ENCODE assay signal across 8 mouse cellular contexts in the genomic region with DNA sequence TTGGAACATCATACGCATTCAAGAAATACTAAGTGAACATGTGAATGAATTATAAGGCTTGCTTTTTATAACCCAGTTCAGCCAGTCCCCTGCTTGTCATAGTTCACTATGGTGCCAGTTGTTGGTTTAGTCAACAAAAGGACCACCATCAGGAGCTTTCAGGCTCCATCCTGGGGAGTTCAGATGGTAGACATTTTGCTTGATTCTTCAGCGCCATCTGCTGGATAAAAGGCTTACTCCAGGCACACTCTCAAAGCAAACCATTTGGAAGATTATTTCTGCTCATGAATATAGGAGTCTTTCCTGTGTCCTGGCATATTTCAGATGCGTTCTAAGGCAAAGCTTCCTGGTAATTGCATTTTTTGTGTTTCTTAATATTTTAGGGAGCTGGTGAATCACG.
DNase-seq lines count a peak whose midpoint lies in the region; ATAC-seq and TF ChIP-seq lines count a peak whose summit lies in the region.

No protein-coding gene starts in this region.

- no peak; the same call in 1 of the 2 replicates for ATAC-seq in liver, embryonic 11.5 days (replicated peaks; ENCODE audit: low FRiP score)
- peak; percentile 83 for ATAC-seq in forebrain, postnatal 0 days
- ATAC-seq in intestine, embryonic 16.5 days = peak; percentile 71; the same call in 1 of the 2 replicates
- ATAC-seq in midbrain, embryonic 14.5 days (ENCODE audit: low FRiP score, low TSS enrichment) = peak; percentile 63; the same call in 1 of the 2 replicates

- peak; percentile 51 for DNase-seq in liver
- no peak for DNase-seq in liver, embryonic 11.5 days (ENCODE audit: low spot score)
- DNase-seq in cerebellum, adult 18-20 months = peak; percentile 72 to 85
- DNase-seq in forebrain, postnatal 0 days = peak; percentile 91
- peak; percentile 46 to 55 for DNase-seq in left cerebral cortex, adult 8-10 months (ENCODE audit: low spot score in 2 of 2)
- peak; percentile 91 for DNase-seq in midbrain, embryonic 14.5 days
- DNase-seq in spleen, postnatal 4 days (ENCODE audit: low spot score in 2 of 2) = peak; percentile 51 to 77

- no peak overlapping the region for H3K4me3 ChIP-seq in liver, embryonic 11.5 days (ENCODE audit: low read depth, low read length)
- H3K4me3 ChIP-seq in forebrain, postnatal 0 days (ENCODE audit: low read depth, low read length) = no peak overlapping the region
- H3K4me3 ChIP-seq in intestine, embryonic 16.5 days (ENCODE audit: low read length) = no peak overlapping the region
- no peak overlapping the region for H3K4me3 ChIP-seq in midbrain, embryonic 14.5 days (replicated peaks; ENCODE audit: low read depth, low read length)

- TF ChIP-seq CTCF in forebrain, postnatal 0 days (IDR thresholded peaks at IDR 0.05; ENCODE audit: low read depth) = peak; percentile 90

- no peaks in the 10 kb centered on the region for H3K27me3 ChIP-seq in liver, embryonic 11.5 days (replicated peaks; ENCODE audit: control insufficient read depth, insufficient read depth, low read length)
- no peaks in the 10 kb centered on the region for H3K27me3 ChIP-seq in forebrain, postnatal 0 days (ENCODE audit: insufficient read depth, low read length)
- no peaks in the 10 kb centered on the region for H3K27me3 ChIP-seq in intestine, embryonic 16.5 days (replicated peaks; ENCODE audit: control insufficient read depth, insufficient read depth, low read length)
- H3K27me3 ChIP-seq in midbrain, embryonic 14.5 days (ENCODE audit: control insufficient read depth, insufficient read depth, low read length) = no peaks in the 10 kb centered on the region

- H3K4me2 ChIP-seq in liver, embryonic 11.5 days = no peak overlapping the region
- no peak overlapping the region for H3K4me2 ChIP-seq in forebrain, postnatal 0 days (ENCODE audit: low read depth)
- H3K4me2 ChIP-seq in intestine, embryonic 16.5 days (ENCODE audit: low read depth, low read length) = no peak overlapping the region
- H3K4me2 ChIP-seq in midbrain, embryonic 14.5 days (ENCODE audit: low read length) = no peak overlapping the region

- no peak overlapping the region for H3K9ac ChIP-seq in liver, embryonic 11.5 days (ENCODE audit: low read depth, low read length)
- no peak overlapping the region for H3K9ac ChIP-seq in forebrain, postnatal 0 days
- H3K9ac ChIP-seq in intestine, embryonic 16.5 days (ENCODE audit: low read depth, low read length) = no peak overlapping the region
- H3K9ac ChIP-seq in midbrain, embryonic 14.5 days (replicated peaks; ENCODE audit: low read length) = no peak overlapping the region

- H3K9me3 ChIP-seq in liver, embryonic 11.5 days (ENCODE audit: control insufficient read depth, low read length) = no peaks in the 10 kb centered on the region
- H3K9me3 ChIP-seq in forebrain, postnatal 0 days (ENCODE audit: low read length) = no peaks in the 10 kb centered on the region
- H3K9me3 ChIP-seq in intestine, embryonic 16.5 days (ENCODE audit: control insufficient read depth, low read length) = no peaks in the 10 kb centered on the region
- H3K9me3 ChIP-seq in midbrain, embryonic 14.5 days (ENCODE audit: control insufficient read depth, low read length) = no peaks in the 10 kb centered on the region

- no peaks in the 10 kb centered on the region for H3K36me3 ChIP-seq in liver, embryonic 11.5 days (ENCODE audit: control insufficient read depth, insufficient read depth, low read length)
- H3K36me3 ChIP-seq in forebrain, postnatal 0 days (ENCODE audit: insufficient read depth) = no peaks in the 10 kb centered on the region
- no peaks in the 10 kb centered on the region for H3K36me3 ChIP-seq in intestine, embryonic 16.5 days (ENCODE audit: control insufficient read depth, insufficient read depth, low read length)
- no peaks in the 10 kb centered on the region for H3K36me3 ChIP-seq in midbrain, embryonic 14.5 days (ENCODE audit: control insufficient read depth, insufficient read depth, low read length)

- no peak overlapping the region for H3K27ac ChIP-seq in liver, embryonic 11.5 days (ENCODE audit: low read depth, low read length)
- no peak overlapping the region for H3K27ac ChIP-seq in forebrain, postnatal 0 days (ENCODE audit: low read depth, low read length)
- no peak overlapping the region for H3K27ac ChIP-seq in intestine, embryonic 16.5 days (ENCODE audit: low read length)
- no peak overlapping the region for H3K27ac ChIP-seq in midbrain, embryonic 14.5 days (replicated peaks; ENCODE audit: low read depth, low read length)

- WGBS in liver, embryonic 11.5 days = 31% methylated on average over 4 of the region's 4 CpGs
- 35% methylated on average over 4 of the region's 4 CpGs for WGBS in forebrain, postnatal 0 days
- WGBS in intestine, embryonic 16.5 days = 30% methylated on average over 4 of the region's 4 CpGs
- 34% methylated on average over 4 of the region's 4 CpGs for WGBS in midbrain, embryonic 14.5 days

- H3K4me1 ChIP-seq in liver, embryonic 11.5 days (replicated peaks; ENCODE audit: control insufficient read depth, insufficient read depth, low read length) = no peaks in the 10 kb centered on the region
- 0 out of 2 replicates have a peak, but pooled peaks cover 4% of the 10 kb centered on the region for H3K4me1 ChIP-seq in forebrain, postnatal 0 days (ENCODE audit: insufficient read depth)
- H3K4me1 ChIP-seq in intestine, embryonic 16.5 days (ENCODE audit: control insufficient read depth, insufficient read depth, low read length) = no peaks in the 10 kb centered on the region
- peaks cover 6% of the 10 kb centered on the region; the same call in 1 of the 2 replicates for H3K4me1 ChIP-seq in midbrain, embryonic 14.5 days (ENCODE audit: control insufficient read depth, insufficient read depth, low read length)
